Mouse (Mus musculus) cortical plate, adult 2 months (tissue): ENCODE measurements around the gene Sult6b2. TPM values are rescaled to one million over a fixed set of nuclear protein-coding genes. Genes with fewer than 3 reads are reported as not detected.

Source experiments
- H3K27ac ChIP-seq: fragments of 200-500 bp; 2 replicates; pipeline ENCODE4 v1.5.1; 2012; ENCODE audit warnings: low read length, control low read depth, inconsistent platforms; ENCODE audit not compliant: insufficient read depth
- H3K4me1 ChIP-seq: fragments of 200-500 bp; 2 replicates; pipeline ENCODE4 v1.6.1; 2011; ENCODE audit warnings: low read length; ENCODE audit not compliant: control insufficient read depth, insufficient read depth
- H3K4me3 ChIP-seq: fragments of 200-500 bp; 2 replicates; pipeline ENCODE4 v1.5.1; 2011; ENCODE audit warnings: mild to moderate bottlenecking, low read length, control low read depth; ENCODE audit not compliant: insufficient read depth
- CTCF ChIP-seq: fragments of 200-500 bp; IDR thresholded peaks from 2 replicates; pipeline ENCODE4 v1.5.1; 2011; ENCODE audit warnings: mild to moderate bottlenecking, control low read depth, low read length; ENCODE audit not compliant: insufficient read depth; ENCODE audit errors: extremely low read depth
- POLR2A ChIP-seq: fragments of 200-500 bp; IDR thresholded peaks from 2 replicates; pipeline ENCODE4 v1.6.1; 2011; ENCODE audit warnings: mild to moderate bottlenecking, low read length, control low read depth; ENCODE audit not compliant: insufficient read depth; ENCODE audit errors: extremely low read depth
- polyA plus RNA-seq: library from polyadenylated mRNA; depleted of rRNA; stranded (reverse); fragments of >200 nt; gene quantifications from 2 replicates; pipeline ENCODE4 v1.2.3, GENCODE M21; 2012; rRNA removed

The Sult6b2 gene
- polyA plus RNA-seq, result 0.13 TPM in 2 replicates

GRCm38 (mm10) chr6:142804402-142804801 is at the start of gene Sult6b2:
TSS of gene Sult6b2 (minus strand) at chr6:142804502.
- no peak for TF ChIP-seq POLR2A
- TF ChIP-seq CTCF, result no peak

GRCm38 (mm10) chr6:142852419-142853377 is 48.4 kb upstream of the Sult6b2 start:
- no peak overlapping the region for H3K27ac ChIP-seq
- no peak overlapping the region for H3K4me3 ChIP-seq
- TF ChIP-seq POLR2A (no peak), CTCF (no peak)
- H3K4me1 ChIP-seq, result peaks cover 2% of the 10 kb centered on the region

More at GRCm38 (mm10) chr6:142804402-142804801, at the start of gene Sult6b2:
- no peak within 1 kb of the TSS for H3K27ac ChIP-seq
- no peaks in the 10 kb centered on the region for H3K4me1 ChIP-seq
- no peak within 1 kb of the TSS for H3K4me3 ChIP-seq

GRCm38 (mm10) chr6:142850436-142850835 is 46.1 kb upstream of the Sult6b2 start:
- Histone ChIP-seq H3K4me1 (peaks cover 2% of the 10 kb centered on the region), H3K27ac (no peak overlapping the region), H3K4me3 (no peak overlapping the region)
- TF ChIP-seq POLR2A (no peak), CTCF (no peak)

GRCm38 (mm10) chr6:142849326-142849725 is 45.0 kb upstream of the Sult6b2 start:
- Histone ChIP-seq H3K27ac (no peak overlapping the region), H3K4me3 (no peak overlapping the region), H3K4me1 (peaks cover 2% of the 10 kb centered on the region)
- TF ChIP-seq CTCF (no peak), POLR2A (no peak)

GRCm38 (mm10) chr6:142847914-142848674 is 43.8 kb upstream of the Sult6b2 start:
- H3K4me3 ChIP-seq, result no peak overlapping the region
- no peak for TF ChIP-seq CTCF
- TF ChIP-seq POLR2A, result no peak

GRCm38 (mm10) chr6:142846855-142847254 is 42.6 kb upstream of the Sult6b2 start:
- Histone ChIP-seq H3K4me3 (no peak overlapping the region), H3K27ac (no peak overlapping the region), H3K4me1 (peaks cover 2% of the 10 kb centered on the region; the same call in 1 of the 2 replicates)
- TF ChIP-seq POLR2A (no peak), CTCF (no peak)

More at GRCm38 (mm10) chr6:142847914-142848674, 43.8 kb upstream of the Sult6b2 start:
- Histone ChIP-seq H3K4me1 (peaks cover 2% of the 10 kb centered on the region; the same call in 1 of the 2 replicates), H3K27ac (no peak overlapping the region)

- TF ChIP-seq POLR2A (no peak), CTCF (no peak)
- H3K27ac ChIP-seq, result no peak overlapping the region
- no peaks in the 10 kb centered on the region for H3K4me1 ChIP-seq
- no peak overlapping the region for H3K4me3 ChIP-seq
Measured at GRCm38 (mm10) chr6:142845066-142845465, 40.8 kb upstream of the Sult6b2 start.

GRCm38 (mm10) chr6:142844061-142844460 is 39.8 kb upstream of the Sult6b2 start:
- Histone ChIP-seq H3K4me3 (no peak overlapping the region), H3K27ac (no peak overlapping the region), H3K4me1 (no peaks in the 10 kb centered on the region)
- TF ChIP-seq CTCF, result no peak
- no peak for TF ChIP-seq POLR2A

GRCm38 (mm10) chr6:142838501-142838900 is 34.2 kb upstream of the Sult6b2 start:
- TF ChIP-seq CTCF (no peak), POLR2A (no peak)
- no peak overlapping the region for H3K27ac ChIP-seq
- no peaks in the 10 kb centered on the region for H3K4me1 ChIP-seq
- H3K4me3 ChIP-seq, result no peak overlapping the region
